Mouse (Mus musculus) midbrain, postnatal 0 days (tissue): Measurements from ENCODE around the gene Rab24. TPM values are rescaled to one million over a fixed set of nuclear protein-coding genes. Genes with fewer than 3 reads are reported as not detected.

ENCODE experiments used
- ATAC-seq: fragments of 200-750 bp; cut with Nextera tagmentation; 2 replicates; pipeline ENCODE4 v1.8.0; 2017; ENCODE audit warnings: moderate number of reproducible peaks, mild to moderate bottlenecking, moderate TSS enrichment, moderate library complexity; ENCODE audit not compliant: low FRiP score
- DNase-seq: peaks from one replicate; pipeline ENCODE4 v3.0.0-alpha.2; 2015; ENCODE audit warnings: low spot score
- H3K27ac ChIP-seq: fragments of 300-500 bp; sonication (generic); 2 replicates; pipeline ENCODE4 v1.5.1; 2014; ENCODE audit warnings: low read depth, mild to moderate bottlenecking, low read length, mixed read lengths
- H3K27me3 ChIP-seq: fragments of 300-500 bp; sonication (generic); 2 replicates; pipeline ENCODE4 v1.6.1; 2014; ENCODE audit warnings: low read length, control low read depth, mixed read lengths; ENCODE audit not compliant: insufficient read depth
- H3K36me3 ChIP-seq: fragments of 300-500 bp; sonication (generic); 2 replicates; pipeline ENCODE4 v1.6.1; 2014; ENCODE audit warnings: low read length, control low read depth, mixed read lengths; ENCODE audit not compliant: insufficient read depth
- H3K4me1 ChIP-seq: fragments of 300-500 bp; sonication (generic); 2 replicates; pipeline ENCODE4 v1.6.1; 2014; ENCODE audit warnings: mild to moderate bottlenecking, control low read depth, antibody characterized with exemption, low read length, mixed read lengths; ENCODE audit not compliant: insufficient read depth
- H3K4me2 ChIP-seq: fragments of 300-500 bp; sonication (generic); 2 replicates; pipeline ENCODE4 v1.6.1; 2014; ENCODE audit warnings: low read depth, mild to moderate bottlenecking, low read length, mixed read lengths; ENCODE audit not compliant: poor library complexity, severe bottlenecking
- H3K4me3 ChIP-seq: fragments of 300-500 bp; sonication (generic); 2 replicates; pipeline ENCODE4 v1.5.1; 2014; ENCODE audit warnings: low read depth, mild to moderate bottlenecking, low read length, moderate library complexity
- H3K9ac ChIP-seq: fragments of 300-500 bp; sonication (generic); replicated peaks from 2 replicates; pipeline ENCODE4 v1.6.1; 2014; ENCODE audit warnings: mild to moderate bottlenecking, low read length, moderate library complexity, mixed read lengths; ENCODE audit not compliant: poor library complexity, severe bottlenecking
- H3K9me3 ChIP-seq: fragments of 300-500 bp; sonication (generic); 2 replicates; pipeline ENCODE4 v1.6.1; 2016; ENCODE audit warnings: low read length, control low read depth
- CTCF ChIP-seq: IDR thresholded peaks from 2 replicates; pipeline ENCODE4 v1.5.1; 2016; ENCODE audit warnings: antibody characterized with exemption, mild to moderate bottlenecking
- whole genome bisulfite sequencing: fragments of 180-500 bp; shearing (Covaris S2); extraction: QIAGEN DNeasy Blood & Tissue Kit; methylation state at CpG from one replicate; pipeline ENCODE4 v1.1.7; 2014; 5-methylcytosine and 5-hydroxymethylcytosine counted together
- polyA plus RNA-seq: library from polyadenylated mRNA; unstranded; fragments of >200 nt; fragmentation: Nextera tagmentation; extraction: Ambion mirVana; gene quantifications from 2 replicates; pipeline ENCODE4 v1.2.1, GENCODE M21; 2015
- total RNA-seq: library from RNA; depleted of rRNA; stranded (reverse); fragments of >200 nt; gene quantifications from 2 replicates; pipeline ENCODE4 v1.2.3, GENCODE M21; 2014

The Rab24 gene
- total and polyA plus RNA-seq, 2 experiments from 2014 or later, result 84.2 to 88.1 TPM

DNA sequence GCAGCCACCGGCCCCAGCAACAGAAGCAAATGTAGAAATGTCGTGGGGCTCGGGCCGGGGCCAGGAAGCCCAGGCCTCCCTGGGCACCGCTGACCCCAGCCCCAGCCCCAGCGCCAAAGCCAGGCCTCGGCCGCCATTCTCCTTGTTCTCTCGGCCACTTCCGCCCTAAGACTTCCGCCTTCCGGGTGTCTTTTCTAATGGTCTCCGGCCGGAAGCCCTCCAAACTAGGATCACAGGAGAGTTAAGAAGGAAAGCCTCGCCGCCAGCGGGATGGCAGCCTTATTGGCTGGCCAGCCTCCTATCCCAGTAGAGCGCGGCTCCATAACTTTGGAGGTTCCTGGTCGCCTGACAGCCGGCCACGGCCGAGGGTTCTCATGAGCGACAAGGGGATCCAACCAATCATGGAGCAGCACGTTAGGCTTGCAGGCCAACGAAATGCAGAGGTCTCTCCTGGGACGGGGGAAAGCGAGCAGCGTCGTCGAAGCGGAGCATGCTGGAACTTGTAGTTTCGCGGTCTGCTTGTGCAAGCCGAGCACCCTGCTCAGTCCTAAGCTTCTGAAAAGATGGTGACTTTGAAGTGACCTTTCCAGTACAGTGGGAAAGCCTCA lies 40.8 kb upstream of the Rab24 start, which contains the start of gene Lman2:
Gene Lman2, minus strand, starts transcription at position 331 of the 608 bp plus-strand sequence.
- peak within 1 kb of the TSS; percentile 87 for H3K4me2 ChIP-seq
- H3K9me3 ChIP-seq, result no peaks in the 10 kb centered on the region
- H3K27me3 ChIP-seq, result no peaks in the 10 kb centered on the region
- peak within 1 kb of the TSS; percentile 90 for H3K27ac ChIP-seq
- peak within 1 kb of the TSS; percentile 84 for H3K4me3 ChIP-seq
- under 1% methylated on average over 35 of the region's 35 CpGs for WGBS
- H3K36me3 ChIP-seq, result peaks cover 6% of the 10 kb centered on the region; the same call in 1 of the 2 replicates
- ATAC-seq (peak; percentile 99), DNase-seq (peak; percentile 100)
- peaks cover 12% of the 10 kb centered on the region for H3K4me1 ChIP-seq
- TF ChIP-seq CTCF, result no peak
- H3K9ac ChIP-seq, result peak within 1 kb of the TSS; percentile 90

DNA sequence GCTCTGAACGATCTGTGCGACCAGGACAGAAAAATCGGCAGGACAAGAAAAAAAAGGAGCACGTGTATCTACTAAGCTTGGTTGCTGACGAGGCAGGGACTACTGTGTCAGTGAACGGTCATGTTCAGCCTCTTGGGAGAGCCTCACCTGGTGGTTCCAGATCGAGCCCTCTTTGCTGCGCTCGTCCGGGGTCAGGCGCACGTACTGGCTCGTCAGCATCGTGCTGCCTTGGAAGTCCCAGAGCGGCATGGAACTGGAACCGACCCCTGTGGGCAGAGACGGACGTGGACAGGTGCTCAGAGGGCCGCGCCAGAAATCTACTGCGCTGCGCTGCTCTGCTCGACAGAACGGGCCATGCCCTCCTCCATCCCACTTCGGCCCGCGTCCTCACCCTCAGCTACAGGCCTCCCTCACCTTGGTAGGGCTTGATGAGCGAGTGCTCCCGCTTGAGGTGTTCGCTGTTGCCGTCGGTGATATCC lies 40.3 kb upstream of the Rab24 start:
- Histone ChIP-seq H3K27ac (peak overlapping the region; percentile 90), H3K4me1 (peaks cover 12% of the 10 kb centered on the region), H3K9me3 (no peaks in the 10 kb centered on the region), H3K9ac (peak overlapping the region; percentile 90), H3K4me3 (peak overlapping the region; percentile 84), H3K36me3 (peaks cover 6% of the 10 kb centered on the region; the same call in 1 of the 2 replicates), H3K27me3 (no peaks in the 10 kb centered on the region), H3K4me2 (peak overlapping the region; percentile 87)
- ATAC-seq, result peak; percentile 44
- WGBS, result 2% methylated on average over 32 of the region's 32 CpGs
- no peak for TF ChIP-seq CTCF
- DNase-seq, result no peak

DNA sequence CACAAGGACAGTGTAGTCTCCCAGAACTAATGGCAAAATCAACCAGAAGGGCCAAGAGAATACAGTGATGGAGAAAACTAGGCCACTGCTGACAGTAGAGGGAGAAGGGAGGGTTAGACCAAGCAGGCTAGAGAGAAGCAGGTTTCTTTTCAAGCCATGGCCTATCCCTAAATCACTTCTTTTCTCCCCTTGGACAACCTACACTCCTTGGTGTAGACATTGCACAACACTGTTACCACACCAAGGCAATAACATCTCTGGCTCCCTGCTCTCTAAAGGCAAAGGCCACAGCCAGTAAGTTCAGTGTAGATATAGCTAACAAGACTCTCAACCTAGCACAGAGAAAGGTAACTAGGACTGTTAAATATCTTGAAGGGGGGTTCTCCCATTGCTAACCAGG lies 39.4 kb upstream of the Rab24 start:
- peak overlapping the region; percentile 84 for H3K4me3 ChIP-seq
- no peak overlapping the region for H3K9ac ChIP-seq
- H3K4me1 ChIP-seq, result peaks cover 12% of the 10 kb centered on the region
- no peak for DNase-seq
- H3K4me2 ChIP-seq, result peak overlapping the region; percentile 87
- no peaks in the 10 kb centered on the region for H3K9me3 ChIP-seq
- no peak for TF ChIP-seq CTCF
- H3K36me3 ChIP-seq, result peaks cover 6% of the 10 kb centered on the region; the same call in 1 of the 2 replicates
- no peaks in the 10 kb centered on the region for H3K27me3 ChIP-seq
- ATAC-seq, result no peak
- H3K27ac ChIP-seq, result no peak overlapping the region

DNA sequence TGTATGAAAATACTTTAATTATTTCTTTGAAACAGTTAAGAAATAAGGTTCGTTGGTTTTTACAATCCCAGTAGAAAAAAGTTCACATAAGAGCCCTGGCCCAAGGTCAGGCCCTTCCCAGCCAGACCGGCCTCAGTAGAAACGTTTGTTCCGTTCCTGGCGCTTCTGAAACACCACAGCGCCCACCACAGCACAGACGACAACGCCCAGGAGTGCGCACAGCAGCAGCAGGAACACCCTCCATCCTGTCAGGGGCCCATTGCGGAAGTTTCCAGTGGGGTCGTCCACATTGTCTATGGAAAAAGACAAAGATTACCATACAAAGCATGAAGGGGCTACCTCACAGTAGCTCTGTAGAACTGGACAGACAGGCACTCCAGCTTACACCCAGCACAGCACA lies 25.0 kb upstream of the Rab24 start:
- Histone ChIP-seq H3K27ac (no peak overlapping the region), H3K36me3 (peaks cover 68% of the 10 kb centered on the region), H3K9me3 (no peaks in the 10 kb centered on the region), H3K9ac (no peak overlapping the region), H3K4me1 (no peaks in the 10 kb centered on the region), H3K4me2 (no peak overlapping the region), H3K4me3 (no peak overlapping the region), H3K27me3 (no peaks in the 10 kb centered on the region)
- 90% methylated on average over 11 of the region's 11 CpGs for WGBS
- no peak for TF ChIP-seq CTCF
- DNase-seq, result no peak
- no peak for ATAC-seq

DNA sequence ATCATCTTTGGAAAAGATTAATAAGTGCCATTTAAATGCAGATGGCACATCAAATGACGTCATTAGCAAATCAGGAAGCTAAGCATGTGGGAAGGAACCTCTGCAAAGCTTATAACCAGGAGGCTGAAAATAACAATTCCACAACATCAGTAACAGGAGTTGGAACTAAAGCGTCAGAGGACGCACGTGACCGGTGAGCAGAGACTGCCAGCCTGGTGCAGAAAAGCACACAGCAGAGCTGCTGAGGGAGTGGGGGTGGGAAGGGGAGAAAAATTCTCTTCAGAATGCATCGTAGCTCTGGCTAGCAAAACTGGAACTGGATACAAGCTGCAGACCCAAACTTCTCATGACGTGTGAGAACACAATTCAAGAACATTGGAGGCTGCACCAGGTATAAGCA lies 22.5 kb upstream of the Rab24 start:
- Histone ChIP-seq H3K27ac (no peak overlapping the region), H3K4me3 (no peak overlapping the region), H3K36me3 (peaks cover 51% of the 10 kb centered on the region), H3K4me2 (no peak overlapping the region), H3K9me3 (no peaks in the 10 kb centered on the region), H3K4me1 (no peaks in the 10 kb centered on the region), H3K9ac (no peak overlapping the region), H3K27me3 (no peaks in the 10 kb centered on the region)
- 88% methylated on average over 7 of the region's 7 CpGs for WGBS
- no peak for TF ChIP-seq CTCF
- no peak for ATAC-seq
- DNase-seq, result no peak

DNA sequence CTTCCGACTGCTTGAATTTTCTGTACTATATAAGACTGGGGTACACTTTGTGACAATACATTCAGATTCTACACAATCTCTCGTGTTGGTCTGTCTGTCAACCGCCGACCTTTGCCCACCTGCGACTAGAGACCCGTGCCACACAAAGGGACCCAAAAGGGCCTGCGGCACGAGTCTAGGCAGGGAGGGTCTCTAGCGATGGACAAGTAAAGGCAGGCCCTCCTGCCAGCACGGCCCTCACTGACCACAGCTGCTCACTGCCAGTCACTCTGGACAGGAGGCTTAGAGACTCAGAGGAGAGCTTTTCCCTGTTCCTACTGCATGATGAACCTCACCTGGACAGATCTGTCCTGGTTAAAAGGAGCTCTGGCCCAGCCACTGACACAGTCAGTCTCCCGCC lies 20.7 kb upstream of the Rab24 start:
- no peaks in the 10 kb centered on the region for H3K4me1 ChIP-seq
- DNase-seq (no peak), ATAC-seq (no peak)
- WGBS, result 46% methylated on average over 11 of the region's 11 CpGs
- no peak overlapping the region for H3K27ac ChIP-seq
- no peak overlapping the region for H3K9ac ChIP-seq
- TF ChIP-seq CTCF, result no peak
- H3K4me2 ChIP-seq, result no peak overlapping the region
- H3K36me3 ChIP-seq, result peaks cover 34% of the 10 kb centered on the region
- no peaks in the 10 kb centered on the region for H3K27me3 ChIP-seq
- no peaks in the 10 kb centered on the region for H3K9me3 ChIP-seq
- no peak overlapping the region for H3K4me3 ChIP-seq
